Mouse (Mus musculus) layer of hippocampus, adult 8-10 months (tissue): ENCODE measurements around the gene Supt5. TPM values are rescaled to one million over a fixed set of nuclear protein-coding genes. Genes with fewer than 3 reads are reported as not detected.
A peak's percentile ranks its signal among the peaks of the same experiment; 100 is the strongest.

Experiments
- DNase-seq, 2 experiments: peaks; one replicate each; pipeline ENCODE4 v3.0.0; 2022; ENCODE audit warnings: low spot score in 2 of 2
- total RNA-seq, 4 experiments: library from RNA; stranded (reverse); gene quantifications; 2 replicates each; pipeline ENCODE4 v1.2.4; 2022

The Supt5 gene
- total RNA-seq, 4 experiments from 2014 or later = 119 to 125 (median 122) TPM

DNA sequence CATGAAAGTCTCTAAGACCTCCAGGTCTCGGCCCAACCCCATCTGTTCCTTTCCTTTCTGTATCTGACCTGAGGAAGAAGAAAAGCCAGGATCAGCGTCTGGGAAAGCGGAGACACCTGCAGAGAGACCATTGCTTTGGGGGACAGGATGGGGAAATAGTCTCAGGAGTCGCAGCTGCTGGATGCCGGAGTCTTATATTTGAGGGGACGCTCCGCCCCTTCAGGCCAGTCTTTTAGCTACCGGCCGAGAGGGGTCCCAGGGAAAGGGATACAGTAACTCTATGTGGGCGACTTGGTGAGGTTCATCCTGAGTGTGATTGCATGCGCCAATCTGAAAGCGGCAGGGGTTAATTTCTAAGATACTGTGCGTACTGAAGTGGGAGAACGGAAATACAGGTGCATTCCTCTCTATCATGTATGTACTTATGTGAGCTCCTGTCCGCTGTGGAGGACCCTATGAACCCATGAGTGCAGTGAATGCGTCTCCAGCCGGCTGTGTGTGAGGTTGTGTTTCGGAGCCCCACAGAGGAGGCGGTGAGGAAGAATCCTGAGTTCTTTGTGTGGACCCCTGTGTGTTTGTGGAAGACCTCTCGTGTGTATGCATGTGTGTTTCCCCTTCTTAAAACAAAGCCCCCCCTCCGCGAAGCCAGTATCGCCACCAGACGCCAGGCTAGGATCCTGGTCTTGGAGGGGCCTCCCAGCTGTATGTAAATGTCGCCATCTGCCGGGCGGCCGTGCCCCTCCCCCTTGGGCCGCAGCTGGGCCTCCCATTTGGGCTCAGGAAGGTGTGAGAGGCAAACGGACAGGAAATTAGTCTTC is 36.7 kb downstream of the Supt5 start, which contains the start of gene Dll3:
Gene Dll3 (minus strand): TSS at position 623 of the 818 bp plus-strand sequence.
- peak in 1 of 2 experiments; percentile 21 for DNase-seq

DNA sequence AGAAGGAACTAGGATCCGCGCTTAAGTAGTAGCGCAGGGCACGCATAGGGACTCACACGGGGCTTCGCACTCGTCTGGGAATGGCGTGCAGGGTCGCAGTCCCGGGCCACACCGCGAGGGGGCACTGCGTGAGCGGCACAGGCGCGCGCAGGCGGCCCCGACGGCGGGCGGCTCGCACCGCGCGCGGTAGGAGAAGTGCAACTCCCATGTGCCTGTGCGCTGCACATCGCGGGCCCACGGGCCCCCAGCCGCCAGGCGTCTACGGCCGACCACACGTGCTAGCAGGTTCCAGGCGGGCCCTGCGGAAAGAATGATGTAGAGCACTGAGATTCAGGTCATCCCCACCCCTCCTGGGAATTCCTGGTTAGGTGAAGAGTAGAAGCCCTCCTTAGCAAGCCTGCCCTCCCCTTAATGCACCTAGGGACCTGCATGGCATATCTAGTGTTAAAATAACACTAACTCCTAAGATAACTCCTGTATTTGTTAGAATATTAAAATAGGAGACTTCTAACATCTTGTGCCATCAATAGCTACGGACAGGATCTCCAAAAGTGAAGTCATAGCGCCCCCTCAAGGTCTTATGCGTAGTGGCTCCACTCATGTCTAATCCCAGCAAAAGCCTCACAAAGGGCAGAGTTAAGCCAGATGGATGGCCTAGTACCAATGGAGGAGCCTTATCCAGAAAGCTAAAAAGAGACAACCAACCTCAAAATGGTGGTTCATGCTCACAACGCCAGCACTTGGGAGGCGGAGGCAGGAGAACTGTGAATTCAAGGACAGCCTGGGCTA is 39.5 kb downstream of the Supt5 start:
- DNase-seq = peak in 1 of 2 experiments; percentile 39

GRCm38 (mm10) chr7:28294481-28294880 is 44.1 kb downstream of the Supt5 start:
- peak in 1 of 2 experiments; percentile 55 for DNase-seq

DNA sequence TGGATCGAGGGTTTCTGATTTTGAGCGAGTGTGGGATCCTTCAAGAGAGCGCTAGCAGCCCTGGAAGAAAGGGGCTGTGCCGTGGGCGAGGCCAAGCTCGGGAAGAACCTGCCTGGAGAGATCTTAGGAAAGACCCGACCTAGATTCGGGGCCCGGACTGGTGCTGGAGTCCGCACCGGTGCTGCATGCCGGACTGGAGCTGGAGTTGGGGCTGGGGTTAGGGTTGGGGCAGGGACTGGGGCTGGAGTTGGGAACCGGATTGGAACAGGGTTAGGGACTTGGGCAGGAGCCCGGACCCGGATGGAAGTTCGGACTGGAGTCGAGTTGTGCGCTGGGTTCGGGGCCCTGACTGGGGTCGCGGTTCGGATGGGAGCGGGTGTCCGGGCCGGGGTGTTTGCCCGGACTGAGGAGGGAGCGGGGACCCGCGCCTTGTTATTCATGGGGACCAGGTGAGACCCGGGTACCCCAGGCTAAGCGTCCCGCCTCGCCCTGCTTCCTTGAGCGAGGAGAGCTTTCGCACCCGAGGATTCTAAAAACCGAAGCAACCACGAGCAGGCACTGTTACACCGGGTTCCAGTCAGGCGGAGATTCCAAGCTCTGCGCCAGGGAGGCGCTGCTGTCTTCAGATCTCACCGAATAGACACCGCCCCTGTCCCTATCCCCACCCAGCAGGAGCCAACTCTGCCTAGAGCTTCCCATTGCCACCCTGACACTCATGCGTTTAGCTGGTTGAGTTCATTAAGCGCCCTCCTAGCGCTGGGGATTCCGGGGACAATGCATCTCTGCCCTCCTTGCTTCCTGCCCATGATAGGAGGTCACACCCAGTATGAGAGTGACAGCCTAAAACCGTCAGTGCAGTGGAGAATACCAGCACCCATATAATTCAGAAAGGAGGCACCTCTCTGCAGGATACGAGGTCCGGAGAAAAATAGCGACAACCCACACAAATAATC is 47.6 kb downstream of the Supt5 start, which contains the start of gene Selenov:
Gene Selenov (minus strand): TSS at position 549 of the 953 bp plus-strand sequence.
- peak in 1 of 2 experiments; percentile 28 for DNase-seq

GRCm38 (mm10) chr7:28290165-28290564 is 48.4 kb downstream of the Supt5 start:
- no peak for DNase-seq

- DNase-seq = no peak
These were observed 57.9 kb downstream of the Supt5 start for GRCm38 (mm10) chr7:28280630-28281029.

DNA sequence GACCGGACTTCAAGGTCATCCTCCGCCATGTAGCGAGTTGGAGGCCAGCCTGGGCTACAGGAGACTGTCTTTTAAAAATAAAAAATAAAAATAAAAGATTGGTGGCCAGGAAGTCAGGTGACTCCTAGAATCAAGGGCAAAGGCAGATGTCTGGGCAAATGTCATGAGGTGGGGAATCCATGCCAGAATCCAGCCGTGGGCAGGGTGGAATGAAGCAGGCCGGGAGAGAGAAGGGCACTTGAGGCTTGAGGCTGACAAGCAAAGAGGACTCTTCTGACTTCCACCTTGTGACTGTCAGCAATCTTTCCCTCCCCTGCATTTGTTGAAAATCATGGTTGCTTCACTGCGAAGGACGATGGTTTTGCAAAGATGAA is 60.3 kb downstream of the Supt5 start:
- DNase-seq = no peak

DNA sequence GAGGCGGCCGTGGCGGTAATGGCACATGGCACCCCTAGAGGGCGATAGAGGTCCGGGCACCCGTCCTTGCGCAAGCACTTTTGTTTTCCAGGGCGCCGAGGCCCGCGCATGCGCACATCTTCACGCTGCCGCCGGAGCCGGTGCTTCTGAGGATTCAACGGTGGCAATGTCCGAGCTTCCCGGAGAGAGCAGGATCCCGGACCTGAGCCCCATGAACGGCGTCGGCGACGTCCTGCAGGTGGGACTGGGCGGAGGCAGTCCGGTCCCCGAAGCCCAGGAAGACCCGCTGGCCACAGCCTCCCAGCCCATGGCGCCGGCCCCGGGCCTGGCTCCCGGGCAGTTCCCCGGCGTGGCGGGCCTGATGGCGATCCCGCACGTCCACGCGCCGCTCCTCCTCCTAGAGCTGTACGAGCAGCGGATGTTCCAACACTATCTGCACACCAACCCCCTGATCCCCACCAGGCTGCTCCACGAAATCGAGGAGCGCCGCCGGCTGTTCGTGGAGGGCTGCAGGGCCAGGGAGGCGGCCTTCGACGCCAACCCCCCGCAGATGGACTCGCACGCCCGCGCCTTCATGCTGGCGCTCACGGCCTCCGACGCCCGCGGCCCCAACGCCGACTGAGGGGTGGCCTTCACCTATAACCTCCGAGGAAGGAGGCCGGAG is 60.8 kb downstream of the Supt5 start, which contains the start of gene Eid2b:
Gene Eid2b (plus strand): TSS at position 125 of the 664 bp plus-strand sequence.
- peak; percentile 88 to 97 for DNase-seq

DNA sequence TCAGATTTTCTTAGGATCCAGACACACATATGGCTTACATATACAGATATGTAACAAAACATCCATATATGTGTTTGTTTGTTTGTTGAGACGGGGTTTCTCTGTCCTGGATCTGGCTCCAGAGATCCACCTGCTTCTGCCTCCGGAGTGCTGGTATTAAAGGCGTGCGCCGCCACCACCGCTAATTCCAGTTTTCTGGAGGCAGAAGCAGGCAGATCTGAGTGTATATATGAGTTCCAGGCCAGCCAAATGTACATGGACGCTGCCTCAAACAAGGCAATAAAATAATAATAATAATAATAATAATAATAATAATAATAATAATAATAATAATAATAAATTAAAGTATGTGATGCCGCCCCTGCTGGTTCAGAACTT is 61.3 kb downstream of the Supt5 start:
- DNase-seq = no peak

DNA sequence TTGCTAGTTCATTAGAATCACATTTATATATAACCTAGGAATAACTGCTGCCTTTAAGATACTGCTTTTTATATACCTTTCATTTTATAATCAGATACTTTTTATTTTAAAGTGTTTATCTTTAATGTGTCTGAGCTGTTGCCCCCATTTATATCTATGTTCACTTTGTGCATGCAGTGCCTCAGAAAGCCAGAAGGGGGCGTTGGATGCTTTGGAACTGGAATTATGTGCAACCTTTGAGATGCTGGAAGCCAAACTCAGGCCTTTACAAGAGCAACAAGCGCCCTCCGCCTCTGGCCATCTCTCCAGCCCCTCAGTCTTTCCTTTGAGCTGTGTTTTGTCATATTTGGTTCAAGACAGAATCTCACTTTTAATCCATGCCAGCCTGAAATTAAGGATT is 66.8 kb downstream of the Supt5 start:
- DNase-seq = no peak

DNA sequence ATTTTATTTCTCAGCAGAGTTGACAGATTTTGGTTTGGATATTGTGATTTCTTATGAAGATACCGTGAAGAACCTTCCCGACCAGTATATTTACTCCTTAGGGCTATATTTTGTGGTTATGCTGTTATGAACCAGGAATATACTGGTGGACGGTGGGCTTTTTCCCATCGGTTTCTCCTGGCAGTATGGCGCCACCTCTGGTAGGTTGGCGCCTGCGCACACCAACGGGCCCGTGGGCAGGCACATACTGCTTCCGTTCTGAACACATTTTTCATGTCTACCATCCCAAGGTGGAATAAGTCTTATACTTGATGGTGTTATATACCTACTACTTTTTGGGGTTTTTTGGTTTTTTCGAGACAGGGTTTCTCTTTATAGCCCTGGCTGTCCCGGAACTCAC is 69.2 kb downstream of the Supt5 start:
- DNase-seq = no peak

GRCm38 (mm10) chr7:28268576-28268975 is 70.0 kb downstream of the Supt5 start:
- DNase-seq = no peak

GRCm38 (mm10) chr7:28268042-28268531 is 70.5 kb downstream of the Supt5 start:
- DNase-seq = peak in 1 of 2 experiments; percentile 46

GRCm38 (mm10) chr7:28267129-28268041 is 71.2 kb downstream of the Supt5 start, which contains the start of gene Eid2:
Eid2 (plus strand) TSS chr7:28267881.
- DNase-seq = peak; percentile 84 to 88

DNA sequence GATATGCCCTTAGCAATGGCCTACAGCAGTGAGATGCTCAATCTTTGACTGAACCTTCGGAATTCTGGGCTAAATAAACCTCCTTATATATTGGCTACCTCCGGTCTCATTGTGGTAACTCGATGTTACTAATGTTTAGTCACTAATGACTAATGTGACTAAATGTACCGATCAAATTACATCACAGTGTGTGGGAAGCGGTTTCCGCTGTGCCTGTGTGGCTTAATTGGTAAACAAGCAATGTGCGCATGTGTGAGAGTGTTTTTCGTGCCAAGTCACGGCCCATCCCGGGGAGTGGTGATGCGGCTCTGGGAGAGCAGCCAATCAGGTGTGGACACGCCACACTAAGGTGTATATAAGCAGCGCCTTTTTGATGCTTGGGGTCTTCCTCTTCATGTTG is 73.2 kb downstream of the Supt5 start:
- no peak for DNase-seq
